9 mouse cellular contexts compared by ENCODE assay signal in the genomic region with DNA sequence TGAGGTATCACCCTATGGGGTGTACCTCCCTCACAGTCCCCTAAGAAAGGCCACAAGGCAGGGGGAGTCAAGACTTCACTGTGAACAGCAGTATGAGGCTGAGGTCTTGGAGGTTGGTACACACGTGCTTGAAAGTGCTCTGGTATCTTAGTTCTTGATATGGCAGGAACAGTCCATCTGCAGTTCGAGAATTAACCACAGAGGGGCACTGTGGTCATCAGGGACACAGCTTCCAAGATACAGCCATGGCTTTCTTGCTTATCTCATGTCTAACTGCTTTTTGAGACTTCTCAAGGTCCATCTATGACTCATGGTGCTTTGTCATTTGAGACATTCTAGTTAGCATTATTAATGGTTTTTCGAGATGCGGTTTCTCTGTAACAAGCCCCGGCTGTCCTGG. TPM values are rescaled to one million over a fixed set of nuclear protein-coding genes. Genes with fewer than 3 reads are reported as not detected.
DNase-seq lines count a peak whose midpoint lies in the region; TF ChIP-seq lines count a peak whose summit lies in the region.
"Had no signal": no experiment of that assay in that cellular context is flagged by ENCODE, and none has a peak within 500 bp of the region (broad histone marks: within the 10 kb centered on the region; RNA-seq: fewer than 3 reads in every experiment).

No protein-coding gene starts in this region.

- TF ChIP-seq EP300 in heart, adult 2 months (IDR thresholded peaks at IDR 0.05; ENCODE audit: insufficient read depth, low read depth, low read length) = no peak

- peak; percentile 92 for TF ChIP-seq CTCF in heart, adult 2 months (IDR thresholded peaks at IDR 0.05)
- peak; percentile 66 for TF ChIP-seq CTCF in cortical plate, adult 2 months (IDR thresholded peaks at IDR 0.05; ENCODE audit: extremely low read depth, insufficient read depth, low read length)

- peak; percentile 73 to 85 for DNase-seq in heart, adult 2 months
- DNase-seq in heart, postnatal 25 days (ENCODE audit: low spot score) = no peak
- peak; percentile 84 to 88 for DNase-seq in adrenal gland, adult 18-20 months (ENCODE audit: low spot score in 2 of 2)
- DNase-seq in heart, adult 9 months (ENCODE audit: low spot score in 2 of 2) = peak; percentile 44 to 75
- peak; percentile 44 to 68 for DNase-seq in layer of hippocampus, postnatal 36 days
- DNase-seq in lung, postnatal 4 days = peak; percentile 58 to 85
- DNase-seq in spleen, postnatal 10 days (ENCODE audit: low spot score in 2 of 2) = peak; percentile 88 to 93

- no peak overlapping the region for H3K27ac ChIP-seq in heart, adult 2 months
- H3K27ac ChIP-seq in cortical plate, adult 2 months (ENCODE audit: insufficient read depth, low read length) = no peak overlapping the region
- H3K27ac ChIP-seq: neural tube, embryonic 12.5 days had no signal

- no peak for TF ChIP-seq POLR2A in heart, adult 2 months (IDR thresholded peaks at IDR 0.05; ENCODE audit: insufficient read depth, low read depth, low read length)
- TF ChIP-seq POLR2A in cortical plate, adult 2 months (IDR thresholded peaks at IDR 0.05; ENCODE audit: extremely low read depth, insufficient read depth, low read length) = no peak

- peaks cover 3% of the 10 kb centered on the region for H3K4me1 ChIP-seq in heart, adult 2 months (ENCODE audit: control insufficient read depth, insufficient read depth, low read length)
- no peaks in the 10 kb centered on the region for H3K4me1 ChIP-seq in cortical plate, adult 2 months (ENCODE audit: control insufficient read depth, insufficient read depth, low read length)

- WGBS in heart, adult 2 months = 9% methylated on average over 5 of the region's 5 CpGs

- no peak overlapping the region for H3K4me3 ChIP-seq in heart, adult 2 months
- H3K4me3 ChIP-seq in cortical plate, adult 2 months (ENCODE audit: insufficient read depth, low read length) = no peak overlapping the region
- H3K4me3 ChIP-seq: neural tube, embryonic 12.5 days had no signal

- H3K79me2 ChIP-seq in heart, adult 2 months (replicated peaks; ENCODE audit: control insufficient read depth, insufficient read depth, low read length) = no peaks in the 10 kb centered on the region

- H3K9ac ChIP-seq in heart, adult 2 months (ENCODE audit: low read depth, low read length) = no peak overlapping the region
- H3K9ac ChIP-seq: neural tube, embryonic 12.5 days had no signal

- intact Hi-C loops in heart, adult 2 months (cut with DNase I) = loop anchor here (2.0 to 5.0 kb wide), 3 partner anchors 32 to 68 kb away; no protein-coding TSS in a partner anchor
- intact Hi-C loops in heart, postnatal 25 days (cut with DNase I) = loop anchor here (2.0 to 5.0 kb wide), 2 partner anchors 33 to 64 kb away; no protein-coding TSS in a partner anchor

- H3K27me3 ChIP-seq in heart, adult 2 months (ENCODE audit: control insufficient read depth, insufficient read depth, low read length) = no peaks in the 10 kb centered on the region

- no peaks in the 10 kb centered on the region for H3K36me3 ChIP-seq in heart, adult 2 months (ENCODE audit: control insufficient read depth, insufficient read depth, low read length)
- H3K36me3 ChIP-seq: neural tube, embryonic 12.5 days had no signal

RNA-seq across cellular contexts. Expression of a gene that starts 3.0 kb away (rescaled TPM):
- total RNA-seq in heart, adult 2 months (2021) = 1 to 10 TPM; 1.6 to 4.7 TPM
- polyA plus RNA-seq in heart, adult 2 months (2012; rRNA removed) = 3.0 and 3.3 TPM in 2 replicates
- 1 to 10 TPM; 1.8 to 2.2 TPM for total RNA-seq in heart, postnatal 25 days (2021)
- total RNA-seq in adrenal gland, adult 18-20 months (2021) = 10 to 100 TPM in 1 of 2 experiments, 1 to 10 TPM in 1; 8.1 to 10.3 TPM
- polyA plus RNA-seq in cortical plate, adult 2 months (2012; rRNA removed) = 100 and 101 TPM in 2 replicates
- 100 to 1,000 TPM; 110 to 121 TPM for total RNA-seq in layer of hippocampus, postnatal 36 days (2021)

RNA-seq across cellular contexts. Expression of a gene that starts 15.3 kb away (rescaled TPM):
- 10 to 100 TPM; 35.2 to 36.3 TPM for total RNA-seq in heart, adult 2 months (2021)
- polyA plus RNA-seq in heart, adult 2 months (2012; rRNA removed) = 19.8 and 20.7 TPM in 2 replicates
- total RNA-seq in heart, postnatal 25 days (2021) = 10 to 100 TPM; 31.8 to 37.0 TPM
- total RNA-seq in adrenal gland, adult 18-20 months (2021) = 10 to 100 TPM; 17.1 TPM
- 12.7 and 13.1 TPM in 2 replicates for polyA plus RNA-seq in cortical plate, adult 2 months (2012; rRNA removed)
- total RNA-seq in layer of hippocampus, postnatal 36 days (2021) = 10 to 100 TPM; 26.5 to 30.3 TPM

RNA-seq across cellular contexts. Expression of a gene that starts 51.5 kb away (rescaled TPM):
- 1 to 10 TPM; 1.9 to 2.5 TPM for total RNA-seq in heart, adult 2 months (2021)
- polyA plus RNA-seq in heart, adult 2 months (2012; rRNA removed) = 3.7 and 5.6 TPM in 2 replicates
- 1 to 10 TPM; 2.9 to 3.3 TPM for total RNA-seq in heart, postnatal 25 days (2021)
- 1 to 10 TPM; 2.4 to 5.5 TPM for total RNA-seq in adrenal gland, adult 18-20 months (2021)
- 1.5 and 1.7 TPM in 2 replicates for polyA plus RNA-seq in cortical plate, adult 2 months (2012; rRNA removed)
- total RNA-seq in layer of hippocampus, postnatal 36 days (2021) = under 1 TPM; 0.47 to 0.63 TPM

Comparison
In these comparisons a context has a peak if more than half of its experiments do, and no peak if none do; other contexts are left out.
1. RNA of a gene that starts 3.0 kb away (total RNA-seq): 110 to 121 TPM in layer of hippocampus, postnatal 36 days; 8.1 to 10.3 TPM in adrenal gland, adult 18-20 months, 1.6 to 4.7 TPM in heart, adult 2 months and 1.8 to 2.2 TPM in heart, postnatal 25 days; every median in the first group is over 4 times any median in the second.